Mouse (Mus musculus): ENCODE results near the gene Ormdl1. TPM values are rescaled to one million over a fixed set of nuclear protein-coding genes. Genes with fewer than 3 reads are reported as not detected.
"Not testable (repeated sequence)": the region's sequence is repeated elsewhere in the genome, so short reads cannot be mapped to it uniquely, and the experiment has no call there.

The Ormdl1 gene
- polyA plus RNA-seq, 1 experiment, result 20.9 TPM

- TF ChIP-seq CTCF (IDR thresholded peaks at IDR 0.05; ENCODE audit: borderline replicate concordance, control insufficient read depth, extremely low read depth, insufficient read depth, low read length, poor library complexity), result no peak
- no peak for TF ChIP-seq POLR2A (IDR thresholded peaks at IDR 0.05; ENCODE audit: control insufficient read depth, extremely low read depth, insufficient read depth, low read length, poor library complexity)
- H3K27me3 ChIP-seq (ENCODE audit: control insufficient read depth, insufficient read depth, low read length), result no peaks in the 10 kb centered on the region
- no peaks in the 10 kb centered on the region for H3K36me3 ChIP-seq (ENCODE audit: control insufficient read depth, insufficient read depth, low read length)
- no peak overlapping the region for H3K4me3 ChIP-seq (ENCODE audit: control insufficient read depth, insufficient read depth, low read length)
- H3K27ac ChIP-seq (ENCODE audit: control insufficient read depth, insufficient read depth, low read length), result no peak overlapping the region
- no peak for DNase-seq
- H3K4me1 ChIP-seq (replicated peaks; ENCODE audit: control insufficient read depth, insufficient read depth, low read length), result no peaks in the 10 kb centered on the region
These were observed 38.6 kb downstream of the Ormdl1 start for GRCm38 (mm10) chr1:53335465-53335864.

- H3K4me3 ChIP-seq (ENCODE audit: control insufficient read depth, insufficient read depth, low read length); H3K36me3 ChIP-seq (ENCODE audit: control insufficient read depth, insufficient read depth, low read length); H3K27ac ChIP-seq (ENCODE audit: control insufficient read depth, insufficient read depth, low read length); DNase-seq; H3K4me1 ChIP-seq (replicated peaks; ENCODE audit: control insufficient read depth, insufficient read depth, low read length); H3K27me3 ChIP-seq (ENCODE audit: control insufficient read depth, insufficient read depth, low read length): not testable (repeated sequence)
- WGBS, result 64% methylated on average over 2 of the region's 2 CpGs
These were observed 40.5 kb downstream of the Ormdl1 start for GRCm38 (mm10) chr1:53337403-53337802.

- DNase-seq, result no peak
- H3K4me1 ChIP-seq (replicated peaks; ENCODE audit: control insufficient read depth, insufficient read depth, low read length), result no peaks in the 10 kb centered on the region
- H3K27me3 ChIP-seq (ENCODE audit: control insufficient read depth, insufficient read depth, low read length), result no peaks in the 10 kb centered on the region
- TF ChIP-seq POLR2A (IDR thresholded peaks at IDR 0.05; ENCODE audit: control insufficient read depth, extremely low read depth, insufficient read depth, low read length, poor library complexity) (no peak), CTCF (IDR thresholded peaks at IDR 0.05; ENCODE audit: borderline replicate concordance, control insufficient read depth, extremely low read depth, insufficient read depth, low read length, poor library complexity) (no peak)
- H3K4me3 ChIP-seq (ENCODE audit: control insufficient read depth, insufficient read depth, low read length), result no peak overlapping the region
- no peak overlapping the region for H3K27ac ChIP-seq (ENCODE audit: control insufficient read depth, insufficient read depth, low read length)
- WGBS, result 94% methylated on average over 2 of the region's 2 CpGs
- H3K36me3 ChIP-seq (ENCODE audit: control insufficient read depth, insufficient read depth, low read length), result peaks cover 5% of the 10 kb centered on the region; the same call in 1 of the 2 replicates
These were observed 44.2 kb downstream of the Ormdl1 start for GRCm38 (mm10) chr1:53341071-53341470.

GRCm38 (mm10) chr1:53352327-53353261, 55.7 kb downstream of the Ormdl1 start, which contains the start of the genes Asdurf, Gm28551 and Asnsd1:
TSS of gene Asdurf (minus strand) at chr1:53352619.
TSS of gene Gm28551 (minus strand) at chr1:53352667.
TSS of gene Asnsd1 (minus strand) at chr1:53352752.
- Histone ChIP-seq H3K36me3 (ENCODE audit: control insufficient read depth, insufficient read depth, low read length) (peaks cover 9% of the 10 kb centered on the region), H3K27me3 (ENCODE audit: control insufficient read depth, insufficient read depth, low read length) (no peaks in the 10 kb centered on the region), H3K27ac (ENCODE audit: control insufficient read depth, insufficient read depth, low read length) (peak within 1 kb of the TSS; percentile 8; the same call in 1 of the 2 replicates), H3K4me1 (replicated peaks; ENCODE audit: control insufficient read depth, insufficient read depth, low read length) (no peaks in the 10 kb centered on the region), H3K4me3 (ENCODE audit: control insufficient read depth, insufficient read depth, low read length) (peak within 1 kb of the TSS; percentile 87)
- peak; percentile 99 for DNase-seq
- under 1% methylated on average over 44 of the region's 44 CpGs for WGBS
- peak; percentile 38; the same call in 1 of the 2 replicates for TF ChIP-seq CTCF (IDR thresholded peaks at IDR 0.05; ENCODE audit: borderline replicate concordance, control insufficient read depth, extremely low read depth, insufficient read depth, low read length, poor library complexity)
- TF ChIP-seq POLR2A (IDR thresholded peaks at IDR 0.05; ENCODE audit: control insufficient read depth, extremely low read depth, insufficient read depth, low read length, poor library complexity), result peak; percentile 79; the same call in 1 of the 2 replicates

GRCm38 (mm10) chr1:53358988-53359387, 62.1 kb downstream of the Ormdl1 start:
- DNase-seq, result no peak
- no peak overlapping the region for H3K4me3 ChIP-seq (ENCODE audit: control insufficient read depth, insufficient read depth, low read length)
- no peaks in the 10 kb centered on the region for H3K4me1 ChIP-seq (replicated peaks; ENCODE audit: control insufficient read depth, insufficient read depth, low read length)
- H3K27ac ChIP-seq (ENCODE audit: control insufficient read depth, insufficient read depth, low read length), result no peak overlapping the region
- H3K27me3 ChIP-seq (ENCODE audit: control insufficient read depth, insufficient read depth, low read length), result no peaks in the 10 kb centered on the region
- H3K36me3 ChIP-seq (ENCODE audit: control insufficient read depth, insufficient read depth, low read length), result no peaks in the 10 kb centered on the region
- TF ChIP-seq POLR2A (IDR thresholded peaks at IDR 0.05; ENCODE audit: control insufficient read depth, extremely low read depth, insufficient read depth, low read length, poor library complexity), result no peak
- TF ChIP-seq CTCF (IDR thresholded peaks at IDR 0.05; ENCODE audit: borderline replicate concordance, control insufficient read depth, extremely low read depth, insufficient read depth, low read length, poor library complexity), result no peak

Other genes starting within 250 kb of the Ormdl1 start
- gene Mstn, start 235.5 kb upstream of the Ormdl1 start, polyA plus RNA-seq (2012; rRNA removed), result 0.13 and 0.23 TPM in 2 replicates
- not detected in 2 replicates for gene 1700019A02Rik, start 109.5 kb upstream of the Ormdl1 start, polyA plus RNA-seq (2012; rRNA removed)
- 5.2 and 5.5 TPM in 2 replicates for gene Pms1, start 77 bp upstream of the Ormdl1 start, polyA plus RNA-seq (2012; rRNA removed)
- gene Gm28778, start within 50 bp of the Ormdl1 start, polyA plus RNA-seq (2012; rRNA removed), result 32.3 and 35.6 TPM in 2 replicates
- gene Osgepl1, start 16.5 kb downstream of the Ormdl1 start, polyA plus RNA-seq (2012; rRNA removed), result 4.1 and 5.3 TPM in 2 replicates
- not detected in 2 replicates for gene Asdurf, start 55.5 kb downstream of the Ormdl1 start, polyA plus RNA-seq (2012; rRNA removed)
- not detected in 2 replicates for gene Gm28551, start 55.6 kb downstream of the Ormdl1 start, polyA plus RNA-seq (2012; rRNA removed)
- gene Asnsd1, start 55.7 kb downstream of the Ormdl1 start, polyA plus RNA-seq (2012; rRNA removed), result 7.1 and 7.3 TPM in 2 replicates